Mouse (Mus musculus) hindbrain, embryonic 12.5 days (tissue): ENCODE results near the gene Cdca8. TPM values are rescaled to one million over a fixed set of nuclear protein-coding genes. Genes with fewer than 3 reads are reported as not detected.
A peak's percentile ranks its signal among the peaks of the same experiment; 100 is the strongest.
"Not testable (repeated sequence)": the region's sequence is repeated elsewhere in the genome, so short reads cannot be mapped to it uniquely, and the experiment has no call there.

Experiments used
- ATAC-seq: fragments of 200-750 bp; cut with Nextera tagmentation; 2 replicates; pipeline ENCODE4 v1.8.0; 2017; ENCODE audit warnings: moderate TSS enrichment; ENCODE audit not compliant: low FRiP score
- H3K27ac ChIP-seq: fragments of 300-500 bp; sonication (generic); 2 replicates; pipeline ENCODE4 v1.5.1; 2016; ENCODE audit warnings: mild to moderate bottlenecking
- H3K27me3 ChIP-seq: fragments of 300-500 bp; sonication (generic); 2 replicates; pipeline ENCODE4 v1.6.1; 2016; ENCODE audit warnings: mild to moderate bottlenecking
- H3K36me3 ChIP-seq: fragments of 300-500 bp; sonication (generic); 2 replicates; pipeline ENCODE4 v1.6.1; 2016; ENCODE audit warnings: mild to moderate bottlenecking
- H3K4me1 ChIP-seq: fragments of 300-500 bp; sonication (generic); 2 replicates; pipeline ENCODE4 v1.6.1; 2016
- H3K4me2 ChIP-seq: fragments of 300-500 bp; sonication (generic); replicated peaks from 2 replicates; pipeline ENCODE4 v1.6.1; 2016; ENCODE audit warnings: mild to moderate bottlenecking
- H3K4me3 ChIP-seq: fragments of 300-500 bp; sonication (generic); 2 replicates; pipeline ENCODE4 v1.5.1; 2016; ENCODE audit warnings: mild to moderate bottlenecking
- H3K9ac ChIP-seq: fragments of 300-500 bp; sonication (generic); 2 replicates; pipeline ENCODE4 v1.6.1; 2016; ENCODE audit warnings: mild to moderate bottlenecking, moderate library complexity
- H3K9me3 ChIP-seq: fragments of 300-500 bp; sonication (generic); replicated peaks from 2 replicates; pipeline ENCODE4 v1.6.1; 2016; ENCODE audit warnings: mild to moderate bottlenecking
- WGBS: fragments of 180-500 bp; shearing (Covaris S2); methylation state at CpG from one replicate; pipeline ENCODE4 v1.1.7; 2016; 5-methylcytosine and 5-hydroxymethylcytosine counted together
- polyA plus RNA-seq: library from polyadenylated mRNA; unstranded; fragments of >200 nt; fragmentation: Nextera tagmentation; extraction: Ambion mirVana; gene quantifications from 2 replicates; pipeline ENCODE4 v1.2.1, GENCODE M21; 2016

The Cdca8 gene
- 130 and 135 TPM in 2 replicates for polyA plus RNA-seq

DNA sequence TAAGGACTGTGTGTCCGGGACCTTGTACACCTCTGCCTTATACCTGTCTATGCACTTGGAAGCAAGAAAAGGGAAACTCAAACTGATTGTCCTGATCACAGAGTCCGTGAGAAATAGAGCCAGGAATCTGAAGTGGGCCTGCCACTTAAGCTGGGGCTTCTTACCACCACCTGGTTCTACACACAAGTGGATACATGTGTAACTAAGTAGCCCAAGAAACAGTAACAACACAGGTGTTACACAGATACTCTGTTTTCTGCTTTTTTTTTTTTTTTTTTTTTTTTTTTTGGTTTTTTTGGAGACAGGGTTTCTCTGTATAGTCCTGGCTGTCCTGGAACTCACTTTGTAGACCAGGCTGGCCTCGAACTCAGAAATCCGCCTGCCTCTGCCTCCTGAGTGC is at the start of gene Cdca8:
TSS of gene Cdca8 (minus strand) at position 101 of the 400 bp plus-strand sequence.
- WGBS = 97% methylated on average over 4 of the region's 4 CpGs
- not testable (repeated sequence) for H3K4me2 ChIP-seq, H3K9ac ChIP-seq, H3K4me3 ChIP-seq, H3K27me3 ChIP-seq, H3K9me3 ChIP-seq, ATAC-seq, H3K27ac ChIP-seq
- Histone ChIP-seq H3K36me3 (peaks cover 38% of the 10 kb centered on the region), H3K4me1 (peaks cover 17% of the 10 kb centered on the region)

DNA sequence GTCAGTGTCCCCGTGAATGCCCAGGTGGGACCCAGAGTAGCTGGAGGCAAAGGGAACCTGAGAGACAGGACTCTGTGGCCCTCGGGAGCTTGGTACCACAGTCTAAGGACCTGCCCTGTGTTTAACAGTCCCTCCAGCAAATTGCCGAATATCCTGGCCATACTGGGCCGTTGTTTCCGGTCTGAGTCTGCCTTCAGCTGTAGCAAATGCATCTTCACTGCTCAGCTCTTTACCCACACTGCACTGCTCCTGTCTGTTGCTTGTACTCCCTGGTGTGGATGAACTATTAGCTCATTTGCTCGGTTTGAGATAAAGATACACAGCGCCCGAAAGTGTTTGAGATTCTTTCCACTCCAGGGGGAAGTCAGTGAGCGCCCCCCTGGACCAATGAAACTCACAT is 49.3 kb upstream of the Cdca8 start:
- ATAC-seq = no peak
- H3K9me3 ChIP-seq = no peaks in the 10 kb centered on the region
- H3K4me2 ChIP-seq = no peak overlapping the region
- WGBS = 20% methylated on average over 9 of the region's 9 CpGs
- no peaks in the 10 kb centered on the region for H3K36me3 ChIP-seq
- no peak overlapping the region for H3K9ac ChIP-seq
- H3K4me3 ChIP-seq = no peak overlapping the region
- peaks cover 32% of the 10 kb centered on the region for H3K4me1 ChIP-seq
- peaks cover 90% of the 10 kb centered on the region for H3K27me3 ChIP-seq
- H3K27ac ChIP-seq = no peak overlapping the region

DNA sequence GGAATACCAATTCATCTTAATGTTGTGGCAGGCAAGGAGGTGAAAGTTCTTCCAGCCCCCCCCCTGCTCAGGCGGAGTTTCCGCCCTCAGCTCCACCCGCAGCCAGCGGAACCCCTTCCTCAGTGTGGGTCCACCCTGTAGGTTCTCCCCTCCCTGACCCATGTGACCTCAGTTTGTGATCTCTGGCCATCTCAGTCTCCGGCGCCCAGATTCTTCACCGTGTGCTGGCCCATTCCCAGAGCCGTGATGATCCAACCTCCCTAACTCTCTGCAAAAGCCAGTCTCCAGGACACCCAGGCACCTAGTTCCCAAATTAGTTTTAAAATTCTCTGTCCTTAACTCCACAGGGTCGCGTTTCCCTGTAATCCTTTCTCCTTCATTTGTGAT is 48.6 kb upstream of the Cdca8 start:
- Histone ChIP-seq H3K27ac (no peak overlapping the region), H3K4me1 (peaks cover 32% of the 10 kb centered on the region), H3K9me3 (no peaks in the 10 kb centered on the region), H3K36me3 (no peaks in the 10 kb centered on the region), H3K4me2 (no peak overlapping the region), H3K9ac (no peak overlapping the region), H3K4me3 (no peak overlapping the region), H3K27me3 (peaks cover 92% of the 10 kb centered on the region)
- no peak for ATAC-seq
- WGBS = 9% methylated on average over 10 of the region's 10 CpGs

DNA sequence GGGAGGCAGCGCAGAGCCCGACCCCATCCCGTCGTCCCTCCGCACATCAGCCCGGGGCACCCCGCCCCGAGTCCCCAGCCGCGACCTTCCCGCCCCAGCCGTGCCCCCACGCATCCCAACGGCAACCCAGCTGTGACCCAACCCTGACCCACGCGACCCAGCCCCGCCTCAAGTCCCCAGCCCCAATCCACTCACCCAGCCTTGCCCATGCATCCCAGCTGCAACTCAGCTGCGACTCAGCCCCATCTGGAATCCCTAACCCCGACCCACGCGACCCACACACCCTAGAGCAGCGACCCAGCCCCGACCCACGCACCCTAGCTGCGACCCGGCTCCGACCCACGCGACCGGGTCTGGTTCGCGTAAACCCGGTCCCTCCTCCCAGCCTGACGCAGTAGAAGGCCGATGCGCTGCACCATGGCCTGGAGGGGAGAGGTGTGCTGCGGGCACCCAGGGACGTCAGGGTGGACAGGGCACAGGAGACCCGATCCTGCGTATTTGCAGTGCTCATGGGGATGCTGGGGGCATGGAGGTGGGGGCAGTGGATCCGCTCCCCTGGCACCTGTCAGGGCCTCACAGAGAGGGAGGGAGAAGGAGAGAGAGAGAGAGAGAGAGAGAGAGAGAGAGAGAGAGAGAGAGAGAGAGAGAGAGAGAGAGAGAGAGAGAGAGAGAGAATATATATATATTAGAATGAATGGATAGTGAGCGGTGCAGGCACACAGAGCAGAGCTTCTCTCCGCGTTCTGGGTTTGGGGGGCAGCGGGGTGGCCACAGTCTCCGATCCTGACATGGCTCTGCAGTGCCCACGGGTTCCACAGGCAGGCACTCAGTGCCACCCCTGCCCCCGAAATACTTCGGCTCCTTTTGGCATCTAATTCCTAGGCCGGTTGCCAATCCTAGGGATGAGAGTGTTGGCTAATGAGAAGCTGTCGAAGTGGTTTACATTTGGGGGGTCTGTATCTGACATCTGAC is 47.9 kb upstream of the Cdca8 start:
- Histone ChIP-seq H3K27me3 (peaks cover 99% of the 10 kb centered on the region), H3K4me1 (peaks cover 32% of the 10 kb centered on the region), H3K4me3 (peak overlapping the region; percentile 42), H3K9ac (0 out of 2 replicates have a peak overlapping the region, but pooled peaks have one; percentile 56), H3K27ac (no peak overlapping the region), H3K36me3 (no peaks in the 10 kb centered on the region), H3K4me2 (peak overlapping the region; percentile 59), H3K9me3 (no peaks in the 10 kb centered on the region)
- 4% methylated on average over 47 of the region's 51 CpGs for WGBS
- ATAC-seq = no peak

DNA sequence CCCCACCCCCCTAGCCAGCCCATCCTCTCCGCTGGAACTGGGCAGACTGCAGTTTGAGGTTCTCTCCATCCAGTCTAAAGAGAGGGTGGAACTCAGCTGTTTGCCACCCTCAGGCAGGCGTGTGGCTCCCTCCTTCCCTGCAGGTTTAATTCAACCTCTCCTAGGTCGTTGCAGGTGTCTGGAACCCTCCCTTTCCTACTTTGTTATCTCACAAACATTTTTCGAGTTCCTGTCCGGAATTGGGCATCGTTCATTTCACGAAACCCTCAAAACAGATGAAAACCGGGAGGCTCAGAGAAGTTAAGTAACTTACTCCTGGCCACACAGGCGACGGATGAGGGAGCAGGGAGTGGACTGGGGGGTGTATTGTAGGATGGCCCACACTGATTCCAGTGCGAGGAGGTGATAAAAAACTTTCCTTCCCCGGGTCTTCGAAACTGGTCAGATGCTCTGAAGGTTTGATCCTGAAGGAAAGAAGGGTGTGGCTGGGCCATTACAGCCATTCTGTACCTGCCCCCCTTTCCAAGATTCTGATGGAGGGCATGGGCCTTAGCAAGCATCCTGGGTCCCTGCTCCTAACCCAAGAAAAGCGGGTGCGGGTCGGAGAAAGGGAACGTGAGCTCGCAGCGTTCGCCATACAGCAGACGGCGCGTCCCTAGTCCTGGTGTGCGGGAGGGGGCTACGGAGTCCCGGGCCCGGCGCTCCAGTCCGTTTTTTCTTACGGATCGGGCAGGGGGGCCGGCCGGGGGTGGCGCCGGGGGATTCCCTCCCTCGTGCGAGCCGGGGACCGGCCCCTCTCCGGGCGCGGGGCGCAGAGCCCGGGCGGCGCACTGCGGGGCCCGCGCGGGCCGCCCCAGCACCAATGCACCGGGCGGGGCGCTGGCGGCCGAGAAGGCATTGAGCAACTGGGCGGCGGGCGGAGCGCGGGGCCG is 46.8 kb upstream of the Cdca8 start, which contains the start of gene Rspo1:
TSS of gene Rspo1 (plus strand) at position 760 of the 932 bp plus-strand sequence.
- no peaks in the 10 kb centered on the region for H3K9me3 ChIP-seq
- H3K4me3 ChIP-seq = peak within 1 kb of the TSS; percentile 42
- peaks cover 30% of the 10 kb centered on the region for H3K4me1 ChIP-seq
- no peak for ATAC-seq
- H3K4me2 ChIP-seq = peak within 1 kb of the TSS; percentile 59
- H3K9ac ChIP-seq = peak within 1 kb of the TSS; percentile 56; the same call in 1 of the 2 replicates
- no peak within 1 kb of the TSS for H3K27ac ChIP-seq
- WGBS = 1% methylated on average over 53 of the region's 62 CpGs
- H3K27me3 ChIP-seq = peaks cover 96% of the 10 kb centered on the region
- no peaks in the 10 kb centered on the region for H3K36me3 ChIP-seq

DNA sequence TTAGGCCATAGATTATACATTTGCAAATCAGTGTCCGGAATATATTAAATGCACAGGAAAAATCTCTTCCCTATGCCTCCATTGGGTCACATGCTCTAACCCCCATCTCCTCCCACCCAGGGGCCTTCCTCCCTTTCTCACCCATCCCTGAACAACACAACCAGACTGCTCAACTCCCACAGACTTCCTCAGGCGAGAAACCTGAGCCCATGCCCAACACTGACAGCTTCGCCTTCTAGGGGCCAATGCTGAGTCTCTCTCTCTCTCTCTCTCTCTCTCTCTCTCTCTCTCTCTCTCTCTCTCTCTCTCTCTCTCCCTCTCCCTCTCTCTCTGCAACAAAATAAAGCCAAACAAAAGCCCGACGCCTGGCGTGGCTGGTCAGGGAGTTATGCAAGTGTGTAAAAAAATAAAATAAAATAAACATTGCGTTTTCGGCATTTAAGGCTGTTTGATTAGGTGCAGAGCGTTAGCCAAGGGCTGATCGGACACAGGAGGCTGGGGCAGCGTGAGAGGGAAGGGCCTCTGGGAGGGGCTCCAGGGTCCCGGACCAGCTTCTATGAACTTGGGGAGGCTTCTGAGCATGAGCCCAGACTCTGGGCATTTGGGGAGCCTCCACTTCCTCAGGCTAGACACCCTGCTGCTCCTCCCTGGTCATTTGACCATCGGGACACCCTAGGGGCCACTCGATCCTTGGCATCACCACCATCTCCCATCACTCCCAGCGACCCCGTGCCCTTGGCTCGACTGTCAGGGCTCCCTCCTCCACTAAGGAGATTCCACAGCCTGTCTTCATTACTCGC is 46.0 kb upstream of the Cdca8 start:
- Histone ChIP-seq H3K27ac (no peak overlapping the region), H3K9me3 (no peaks in the 10 kb centered on the region), H3K36me3 (no peaks in the 10 kb centered on the region), H3K4me3 (0 out of 2 replicates have a peak overlapping the region, but pooled peaks have one; percentile 7), H3K27me3 (peaks cover 88% of the 10 kb centered on the region), H3K4me2 (peak overlapping the region; percentile 13; the same call in 1 of the 2 replicates), H3K9ac (no peak overlapping the region), H3K4me1 (peaks cover 25% of the 10 kb centered on the region)
- 8% methylated on average over 18 of the region's 18 CpGs for WGBS
- ATAC-seq = no peak

DNA sequence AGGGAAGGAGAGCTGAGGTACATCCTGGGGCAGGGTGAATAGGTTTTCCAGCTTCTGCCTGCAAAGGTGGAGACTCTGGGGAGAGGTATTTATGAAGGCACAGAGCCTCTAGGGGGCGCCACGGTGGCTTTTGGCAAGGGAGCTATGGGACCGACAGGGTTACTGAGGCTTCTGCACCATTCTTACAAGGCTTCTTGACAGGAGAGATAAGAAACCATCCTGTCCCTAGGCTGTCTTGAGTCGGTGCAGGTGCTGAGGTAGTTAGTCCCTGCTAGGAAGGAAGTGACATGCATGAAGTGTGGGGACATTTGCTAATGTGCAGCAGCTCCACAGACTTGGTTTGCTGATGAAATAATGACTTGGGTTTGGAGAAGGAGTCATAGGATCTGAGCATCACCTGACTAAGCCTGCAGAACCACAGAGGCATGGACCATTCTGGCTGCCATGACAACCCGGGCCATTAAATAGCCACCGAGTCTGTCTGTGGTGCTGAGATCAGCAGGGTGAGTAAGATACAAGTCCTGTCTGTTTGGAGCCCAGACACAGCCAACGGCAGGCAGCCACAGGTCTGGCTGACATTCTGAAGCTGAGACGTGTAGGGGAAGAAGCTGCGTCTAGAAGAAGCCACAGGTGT is 44.9 kb upstream of the Cdca8 start:
- 17% methylated on average over 9 of the region's 9 CpGs for WGBS
- Histone ChIP-seq H3K4me1 (peaks cover 25% of the 10 kb centered on the region), H3K4me2 (no peak overlapping the region), H3K9ac (no peak overlapping the region), H3K4me3 (no peak overlapping the region), H3K27me3 (peaks cover 77% of the 10 kb centered on the region), H3K27ac (no peak overlapping the region), H3K36me3 (no peaks in the 10 kb centered on the region), H3K9me3 (no peaks in the 10 kb centered on the region)
- no peak for ATAC-seq

DNA sequence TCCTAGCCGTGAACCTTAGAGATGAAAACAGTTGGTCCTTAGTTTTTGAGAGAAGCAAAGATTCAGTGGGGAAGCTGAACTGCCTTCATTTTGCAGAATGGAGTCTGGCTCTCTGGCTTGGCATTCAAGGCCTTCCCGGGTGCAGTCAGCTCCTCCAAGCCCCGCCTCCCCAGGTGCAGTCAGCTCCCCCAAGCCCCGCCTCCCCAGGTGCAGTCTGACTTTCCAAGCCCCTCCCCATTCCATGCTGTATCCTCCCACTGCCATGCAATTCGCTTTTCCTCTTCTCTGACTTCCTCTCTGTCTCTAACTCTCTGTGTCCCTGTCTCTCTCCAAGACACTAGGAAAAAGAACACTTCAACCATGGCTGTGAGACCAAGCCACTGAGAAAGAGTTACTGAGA is 39.1 kb upstream of the Cdca8 start:
- H3K4me1 ChIP-seq = peaks cover 7% of the 10 kb centered on the region
- no peak overlapping the region for H3K4me3 ChIP-seq
- H3K9ac ChIP-seq = no peak overlapping the region
- WGBS = 34% methylated on average over 5 of the region's 5 CpGs
- no peaks in the 10 kb centered on the region for H3K36me3 ChIP-seq
- H3K9me3 ChIP-seq = no peaks in the 10 kb centered on the region
- peaks cover 23% of the 10 kb centered on the region for H3K27me3 ChIP-seq
- no peak overlapping the region for H3K4me2 ChIP-seq
- no peak overlapping the region for H3K27ac ChIP-seq
- ATAC-seq = no peak

DNA sequence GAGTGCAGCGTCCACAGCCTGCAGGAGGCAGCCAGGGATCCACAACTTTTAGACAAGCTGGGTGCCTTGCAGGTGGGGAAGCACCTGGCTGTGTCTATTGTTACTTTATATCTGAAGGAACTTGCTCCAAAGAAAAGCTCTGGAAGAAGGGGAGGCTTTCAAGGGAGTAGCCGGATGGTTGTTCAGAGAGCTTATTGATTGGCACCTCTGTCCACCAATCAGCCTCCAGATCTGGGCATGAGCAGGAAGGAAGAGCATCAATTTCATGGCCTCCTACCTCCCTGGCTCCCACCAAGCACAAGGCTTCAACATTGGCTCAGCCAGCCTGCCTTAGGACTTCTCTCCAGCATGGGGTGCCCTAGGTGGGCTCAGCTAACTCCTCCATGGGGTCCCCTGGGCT is 34.2 kb upstream of the Cdca8 start:
- H3K4me1 ChIP-seq = peaks cover 14% of the 10 kb centered on the region
- 73% methylated on average over 2 of the region's 2 CpGs for WGBS
- no peak overlapping the region for H3K9ac ChIP-seq
- no peak overlapping the region for H3K27ac ChIP-seq
- H3K4me2 ChIP-seq = no peak overlapping the region
- H3K9me3 ChIP-seq = no peaks in the 10 kb centered on the region
- H3K4me3 ChIP-seq = no peak overlapping the region
- no peak for ATAC-seq
- H3K36me3 ChIP-seq = no peaks in the 10 kb centered on the region
- peaks cover 6% of the 10 kb centered on the region; the same call in 1 of the 2 replicates for H3K27me3 ChIP-seq

DNA sequence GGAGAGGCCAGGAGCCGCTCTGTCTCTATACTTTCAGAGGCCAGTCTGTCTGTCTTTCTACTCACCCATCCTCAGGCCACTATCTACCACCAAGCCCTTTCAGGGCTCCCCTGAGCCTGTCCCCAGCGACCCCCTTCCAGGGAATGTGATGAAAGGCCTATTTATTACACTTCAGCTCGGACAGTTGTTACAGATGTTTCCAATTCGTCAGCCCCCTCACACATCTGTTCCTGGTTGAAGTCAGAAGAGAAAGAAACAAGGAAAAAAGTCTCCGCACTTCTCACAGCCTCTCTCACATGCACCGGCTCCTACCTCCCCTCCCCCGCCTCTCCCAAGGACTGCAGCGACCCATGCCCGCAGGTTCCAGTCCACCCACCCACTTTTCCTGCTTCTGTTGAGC is 33.2 kb upstream of the Cdca8 start:
- Histone ChIP-seq H3K4me1 (peaks cover 14% of the 10 kb centered on the region), H3K27me3 (0 out of 2 replicates have a peak, but pooled peaks cover 3% of the 10 kb centered on the region), H3K36me3 (no peaks in the 10 kb centered on the region), H3K4me3 (no peak overlapping the region), H3K9ac (no peak overlapping the region), H3K9me3 (no peaks in the 10 kb centered on the region), H3K4me2 (no peak overlapping the region), H3K27ac (no peak overlapping the region)
- WGBS = 47% methylated on average over 9 of the region's 9 CpGs
- no peak for ATAC-seq

DNA sequence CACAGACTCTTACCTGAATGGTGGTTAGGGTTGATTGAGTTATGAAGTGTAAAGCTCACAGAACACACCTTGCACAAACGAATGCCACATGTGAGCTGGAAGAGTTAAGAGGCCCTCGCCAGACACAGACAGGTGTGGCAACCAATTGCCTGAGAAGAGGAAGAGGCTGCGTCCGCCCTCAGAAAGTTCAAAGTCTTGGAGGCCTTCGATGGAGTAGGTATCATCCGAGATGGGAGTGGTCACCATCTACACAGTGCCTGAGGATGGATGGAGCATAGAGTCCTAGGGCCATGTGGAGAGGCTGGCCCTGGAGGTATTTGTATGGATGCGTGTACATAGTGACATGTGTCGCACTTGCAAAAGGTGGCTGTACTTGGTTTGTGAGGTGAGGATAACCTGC is 32.0 kb upstream of the Cdca8 start:
- H3K27me3 ChIP-seq = 0 out of 2 replicates have a peak, but pooled peaks cover 3% of the 10 kb centered on the region

More for the DNA sequence above, 32.0 kb upstream of the Cdca8 start:
- H3K4me2 ChIP-seq = no peak overlapping the region
- H3K36me3 ChIP-seq = no peaks in the 10 kb centered on the region
- WGBS = 84% methylated on average over 8 of the region's 8 CpGs
- peaks cover 14% of the 10 kb centered on the region for H3K4me1 ChIP-seq
- ATAC-seq = no peak
- no peaks in the 10 kb centered on the region for H3K9me3 ChIP-seq
- H3K4me3 ChIP-seq = no peak overlapping the region
- H3K27ac ChIP-seq = no peak overlapping the region
- no peak overlapping the region for H3K9ac ChIP-seq
